Mouse (Mus musculus) midbrain, embryonic 16.5 days (tissue): ENCODE measurements around the gene Smco3. TPM values are rescaled to one million over a fixed set of nuclear protein-coding genes. Genes with fewer than 3 reads are reported as not detected.

Experiments used
- microRNA-seq: library from miRNA; unstranded; fragments of <30 nt; microRNA quantifications from one replicate; pipeline ENCODE4, GENCODE M21; 2017
- polyA plus RNA-seq: library from polyadenylated mRNA; unstranded; fragments of >200 nt; fragmentation: Nextera tagmentation; extraction: Ambion mirVana; gene quantifications from 2 replicates; pipeline ENCODE4 v1.2.1, GENCODE M21; 2015

Gene Smco3
- polyA plus RNA-seq, 1 experiment from 2014 or later: 1.2 TPM

Small RNA genes within 50 kb of the gene (microRNA-seq; reads per million reads assigned to microRNA genes)
- gene Gm44364: not detected

Other genes with a start within 250 kb of the Smco3 start
- 0.22 and 0.54 TPM in 2 replicates for gene Plbd1, start 173.5 kb downstream of the Smco3 start, polyA plus RNA-seq
- 0.69 and 0.71 TPM in 2 replicates for gene Gucy2c, start 53.7 kb downstream of the Smco3 start, polyA plus RNA-seq
- 0.68 and 0.70 TPM in 2 replicates for gene Hist4h4, start 31.0 kb downstream of the Smco3 start, polyA plus RNA-seq
- gene H2afj, start 27.2 kb downstream of the Smco3 start, polyA plus RNA-seq: 106 and 119 TPM in 2 replicates
- 0.85 and 1.1 TPM in 2 replicates for gene BC049715, start 7.8 kb downstream of the Smco3 start, polyA plus RNA-seq
- gene Wbp11, start 7.2 kb downstream of the Smco3 start, polyA plus RNA-seq: 74.2 and 80.5 TPM in 2 replicates
- gene Art4, start 22.3 kb upstream of the Smco3 start, polyA plus RNA-seq: 0.19 and 0.20 TPM in 2 replicates
- gene Mgp, start 40.4 kb upstream of the Smco3 start, polyA plus RNA-seq: 11.2 and 16.3 TPM in 2 replicates
- 0.18 TPM in 1 of 2 replicates, not detected in the other for gene Erp27, start 86.7 kb upstream of the Smco3 start, polyA plus RNA-seq
- 0.08 TPM in 1 of 2 replicates, not detected in the other for gene Pde6h, start 88.4 kb upstream of the Smco3 start, polyA plus RNA-seq
- 11.9 and 12.7 TPM in 2 replicates for gene Arhgdib, start 106.4 kb upstream of the Smco3 start, polyA plus RNA-seq